Mouse (Mus musculus): ENCODE data around the gene Tmem185a.
"Not testable (repeated sequence)": the region's sequence is repeated elsewhere in the genome, so short reads cannot be mapped to it uniquely, and the experiment has no call there.

Gene Tmem185a

GRCm38 (mm10) chrX:70476792-70477776 lies at the start of gene Tmem185a:
TSS of gene Tmem185a (minus strand) at chrX:70477180.
- DNase-seq (ENCODE audit: low spot score in 2 of 2): peak; percentile 60 to 75

GRCm38 (mm10) chrX:70514413-70514812 lies 37.4 kb upstream of the Tmem185a start:
- DNase-seq (ENCODE audit: low spot score in 2 of 2): not testable (repeated sequence)

GRCm38 (mm10) chrX:70487328-70487727 lies 10.3 kb upstream of the Tmem185a start:
- DNase-seq (ENCODE audit: low spot score in 2 of 2): not testable (repeated sequence)

GRCm38 (mm10) chrX:70482154-70482553 lies 5.2 kb upstream of the Tmem185a start:
- DNase-seq (ENCODE audit: low spot score in 2 of 2): no peak

- no peak for DNase-seq (ENCODE audit: low spot score in 2 of 2)
Measured at GRCm38 (mm10) chrX:70478701-70479100, 1.7 kb upstream of the Tmem185a start.

GRCm38 (mm10) chrX:70475215-70475765 lies 1.7 kb downstream of the Tmem185a start:
- DNase-seq (ENCODE audit: low spot score in 2 of 2): no peak

- DNase-seq (ENCODE audit: low spot score in 2 of 2): no peak
Measured at GRCm38 (mm10) chrX:70466897-70467296, 10.1 kb downstream of the Tmem185a start.

GRCm38 (mm10) chrX:70465489-70465888 lies 11.5 kb downstream of the Tmem185a start:
- DNase-seq (ENCODE audit: low spot score in 2 of 2): no peak

GRCm38 (mm10) chrX:70463621-70464020 lies 13.4 kb downstream of the Tmem185a start:
- no peak for DNase-seq (ENCODE audit: low spot score in 2 of 2)

- DNase-seq (ENCODE audit: low spot score in 2 of 2): not testable (repeated sequence)
Measured at GRCm38 (mm10) chrX:70452359-70452758, 24.6 kb downstream of the Tmem185a start.

GRCm38 (mm10) chrX:70425473-70425872 lies 51.5 kb downstream of the Tmem185a start:
- not testable (repeated sequence) for DNase-seq (ENCODE audit: low spot score in 2 of 2)
